Mouse (Mus musculus) embryonic facial prominence, embryonic 11.5 days (tissue): Measurements from ENCODE around the gene Trmt10b. TPM values are rescaled to one million over a fixed set of nuclear protein-coding genes. Genes with fewer than 3 reads are reported as not detected.
A peak's percentile ranks its signal among the peaks of the same experiment; 100 is the strongest.

Experiments
- ATAC-seq: fragments of 200-750 bp; cut with Nextera tagmentation; replicated peaks from 2 replicates; pipeline ENCODE4 v1.8.0; 2017; ENCODE audit warnings: low read depth; ENCODE audit not compliant: insufficient number of reproducible peaks, low FRiP score, low TSS enrichment
- DNase-seq: peaks from one replicate; pipeline ENCODE4 v3.0.0-alpha.2; 2015; ENCODE audit warnings: low spot score
- H3K27ac ChIP-seq: fragments of 300-500 bp; sonication (generic); replicated peaks from 2 replicates; pipeline ENCODE4 v1.5.1; 2014; ENCODE audit warnings: mild to moderate bottlenecking, low read depth, low read length, control low read depth
- H3K27me3 ChIP-seq: fragments of 300-500 bp; sonication (generic); 2 replicates; pipeline ENCODE4 v1.6.1; 2014; ENCODE audit warnings: mild to moderate bottlenecking, low read length, moderate library complexity, mixed read lengths; ENCODE audit not compliant: control insufficient read depth, insufficient read depth
- H3K36me3 ChIP-seq: fragments of 300-500 bp; sonication (generic); replicated peaks from 2 replicates; pipeline ENCODE4 v1.6.1; 2014; ENCODE audit warnings: low read depth, mild to moderate bottlenecking, low read length, moderate library complexity, mixed read lengths; ENCODE audit not compliant: control insufficient read depth, insufficient read depth
- H3K4me1 ChIP-seq: fragments of 300-500 bp; sonication (generic); 2 replicates; pipeline ENCODE4 v1.6.1; 2014; ENCODE audit warnings: low read length, mixed read lengths; ENCODE audit not compliant: control insufficient read depth, insufficient read depth
- H3K4me2 ChIP-seq: fragments of 300-500 bp; sonication (generic); 2 replicates; pipeline ENCODE4 v1.6.1; 2014; ENCODE audit warnings: low read depth, mild to moderate bottlenecking, control low read depth, low read length, moderate library complexity
- H3K4me3 ChIP-seq: fragments of 300-500 bp; sonication (generic); 2 replicates; pipeline ENCODE4 v1.5.1; 2014; ENCODE audit warnings: low read depth, low read length, control low read depth
- H3K9ac ChIP-seq: fragments of 300-500 bp; sonication (generic); replicated peaks from 2 replicates; pipeline ENCODE4 v1.6.1; 2014; ENCODE audit warnings: mild to moderate bottlenecking, control low read depth, low read length
- H3K9me3 ChIP-seq: fragments of 300-500 bp; sonication (generic); replicated peaks from 2 replicates; pipeline ENCODE4 v1.6.1; 2016; ENCODE audit warnings: mild to moderate bottlenecking, low read length, inconsistent platforms, mixed read lengths; ENCODE audit not compliant: control insufficient read depth
- WGBS: fragments of 180-500 bp; shearing (Covaris S2); extraction: QIAGEN DNeasy Blood & Tissue Kit; methylation state at CpG from one replicate; pipeline ENCODE4 v1.1.7; 2014; 5-methylcytosine and 5-hydroxymethylcytosine counted together
- polyA plus RNA-seq: library from polyadenylated mRNA; unstranded; fragments of >200 nt; fragmentation: Nextera tagmentation; extraction: Ambion mirVana; gene quantifications from 2 replicates; pipeline ENCODE4 v1.2.1, GENCODE M21; 2014

The Trmt10b gene
- polyA plus RNA-seq, 1 experiment from 2014 or later = 22.3 TPM

DNA sequence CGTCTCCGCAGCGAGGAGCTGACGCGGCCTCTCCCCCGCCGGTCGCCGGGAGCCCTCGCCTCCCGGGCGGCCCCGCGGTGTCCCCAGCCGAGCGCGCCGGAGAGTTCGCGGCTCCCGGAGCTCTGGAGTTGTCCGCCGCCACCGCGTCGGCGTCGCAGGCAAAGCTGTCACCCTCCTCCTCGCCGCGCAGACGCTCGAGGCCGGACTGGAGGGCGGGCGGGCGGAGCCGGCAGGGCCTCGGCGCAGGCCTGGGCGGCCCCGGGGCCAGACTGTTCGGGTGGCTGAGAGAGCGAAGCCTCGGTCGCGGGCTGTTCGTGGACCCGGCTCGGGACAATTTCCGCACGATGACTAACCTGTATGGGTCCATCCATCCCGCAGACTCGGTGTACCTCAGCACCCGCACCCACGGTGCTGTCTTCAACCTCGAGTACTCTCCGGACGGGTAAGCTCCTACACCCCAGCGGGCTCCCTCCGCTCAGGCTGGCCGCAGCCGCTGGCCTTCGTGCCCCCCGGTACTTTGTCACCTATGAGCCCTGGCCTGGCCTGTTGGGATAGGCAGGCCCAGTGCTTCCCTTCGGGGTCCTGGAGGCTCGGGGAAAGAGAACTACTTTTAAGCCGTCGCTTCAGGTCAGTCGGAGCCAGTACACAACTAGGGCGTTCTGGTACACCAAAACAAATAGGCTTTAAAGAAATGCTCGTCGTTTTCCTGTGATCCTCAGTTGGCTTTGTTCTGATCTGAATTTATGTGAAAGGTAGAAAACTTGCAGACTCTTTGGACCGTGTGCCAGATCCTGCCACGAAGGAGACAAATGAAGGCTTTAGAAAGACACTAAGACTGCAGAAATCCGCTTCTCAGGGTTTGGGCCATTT, 45.6 kb downstream of the Trmt10b start, which contains the start of gene Exosc3:
TSS of gene Exosc3 (minus strand) at position 447 of the 870 bp plus-strand sequence.
- peak within 1 kb of the TSS; percentile 93 for H3K9ac ChIP-seq
- H3K4me1 ChIP-seq = no peaks in the 10 kb centered on the region
- H3K9me3 ChIP-seq = no peaks in the 10 kb centered on the region
- peak within 1 kb of the TSS; percentile 89 for H3K27ac ChIP-seq
- H3K4me2 ChIP-seq = peak within 1 kb of the TSS; percentile 86
- ATAC-seq (peak; percentile 80), DNase-seq (peak; percentile 41)
- WGBS = under 1% methylated on average over 73 of the region's 76 CpGs
- H3K4me3 ChIP-seq = peak within 1 kb of the TSS; percentile 98
- H3K36me3 ChIP-seq = no peaks in the 10 kb centered on the region
- no peaks in the 10 kb centered on the region for H3K27me3 ChIP-seq

DNA sequence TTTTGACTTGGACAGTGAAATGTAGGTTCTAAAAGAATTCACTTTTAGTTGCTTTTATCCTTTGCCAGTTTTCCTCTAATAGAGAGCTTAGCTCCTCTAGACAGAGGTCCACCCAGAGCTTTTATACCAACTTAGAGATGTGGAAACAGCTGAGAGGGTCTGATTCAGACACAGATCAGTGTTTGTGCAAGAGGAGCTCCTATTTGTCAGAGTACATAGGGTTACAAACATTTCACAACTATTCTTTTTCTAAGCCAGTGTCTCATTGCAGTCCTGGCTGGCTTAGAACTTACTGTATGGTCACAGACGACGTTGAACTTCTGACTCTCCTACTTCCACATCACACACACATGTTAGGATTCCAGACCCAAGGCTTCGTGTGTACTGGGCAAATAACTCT, 59.7 kb downstream of the Trmt10b start:
- H3K4me3 ChIP-seq = no peak overlapping the region
- ATAC-seq (no peak), DNase-seq (no peak)
- H3K4me1 ChIP-seq = no peaks in the 10 kb centered on the region
- no peaks in the 10 kb centered on the region for H3K36me3 ChIP-seq
- H3K9ac ChIP-seq = no peak overlapping the region
- WGBS = 92% methylated on average over 3 of the region's 3 CpGs
- no peaks in the 10 kb centered on the region for H3K9me3 ChIP-seq
- no peak overlapping the region for H3K4me2 ChIP-seq
- no peaks in the 10 kb centered on the region for H3K27me3 ChIP-seq
- H3K27ac ChIP-seq = no peak overlapping the region

Other genes starting within 250 kb of the Trmt10b start
- 6.5 and 7.7 TPM in 2 replicates for gene Fbxo10, start 212.5 kb upstream of the Trmt10b start, polyA plus RNA-seq
- 200 and 211 TPM in 2 replicates for gene Tomm5, start 189.0 kb upstream of the Trmt10b start, polyA plus RNA-seq
- 1.2 TPM in 2 replicates for gene Frmpd1, start 112.3 kb upstream of the Trmt10b start, polyA plus RNA-seq
- 15.6 and 15.9 TPM in 2 replicates for gene Dcaf10, start 45.0 kb downstream of the Trmt10b start, polyA plus RNA-seq
- 97.1 and 100 TPM in 2 replicates for gene Exosc3, start 45.6 kb downstream of the Trmt10b start, polyA plus RNA-seq
- 72.1 and 78.6 TPM in 2 replicates for gene Slc25a51, start 111.6 kb downstream of the Trmt10b start, polyA plus RNA-seq
- 5.8 and 7.5 TPM in 2 replicates for gene Shb, start 235.3 kb downstream of the Trmt10b start, polyA plus RNA-seq